Mouse (Mus musculus) myocyte (in vitro differentiated cells): ENCODE measurements at regions not wholly inside any gene's neighbourhood (a gene's known extent, or its start where the extent isn't known, plus 50 kb on each side); places are given as distances from the start of the nearest gene placed in this dataset.

Source experiments
- CEBPB ChIP-seq: IDR thresholded peaks from 2 replicates; pipeline ENCODE4 v1.6.1; 2011; ENCODE audit warnings: mild to moderate bottlenecking, moderate library complexity; ENCODE audit not compliant: poor library complexity, insufficient read depth, severe bottlenecking
- E2F4 ChIP-seq: IDR thresholded peaks from one replicate; pipeline ENCODE4 v1.6.1; 2011; ENCODE audit warnings: mild to moderate bottlenecking, control low read depth, moderate library complexity; ENCODE audit not compliant: insufficient read depth
- MAX ChIP-seq: IDR thresholded peaks from one replicate; pipeline ENCODE4 v1.6.1; 2011; ENCODE audit warnings: low read depth, mild to moderate bottlenecking, control low read depth
- MYOG ChIP-seq, 3 experiments: IDR thresholded peaks; one replicate each; pipeline ENCODE4 v1.6.1; 2011; ENCODE audit warnings: control low read depth in 2 of 3, low read depth in 2 of 3, mild to moderate bottlenecking in 2 of 3; ENCODE audit not compliant: insufficient read length in 2 of 3, control insufficient read depth in 1 of 3, insufficient read depth in 1 of 3
- POLR2A ChIP-seq: IDR thresholded peaks from one replicate; pipeline ENCODE4 v1.6.1; 2011; ENCODE audit warnings: low read depth, mild to moderate bottlenecking, control low read depth, moderate library complexity; ENCODE audit not compliant: insufficient read length
- POLR2AphosphoS2 ChIP-seq: IDR thresholded peaks from one replicate; pipeline ENCODE4 v1.6.1; 2011; ENCODE audit warnings: low read depth, control low read depth; ENCODE audit not compliant: insufficient read length
- REST ChIP-seq: IDR thresholded peaks from one replicate; pipeline ENCODE4 v1.6.1; 2011; ENCODE audit warnings: mild to moderate bottlenecking, control low read depth, moderate library complexity; ENCODE audit not compliant: insufficient read depth, insufficient read length
- SRF ChIP-seq: IDR thresholded peaks from one replicate; pipeline ENCODE4 v1.6.1; 2011; ENCODE audit warnings: low read depth; ENCODE audit not compliant: control insufficient read depth, insufficient read length
- TCF12 ChIP-seq: IDR thresholded peaks from one replicate; pipeline ENCODE4 v1.6.1; 2011; ENCODE audit warnings: mild to moderate bottlenecking, control low read depth; ENCODE audit not compliant: poor library complexity, insufficient read depth, severe bottlenecking
- USF1 ChIP-seq: IDR thresholded peaks from one replicate; pipeline ENCODE4 v1.6.1; 2011; ENCODE audit warnings: low read depth, mild to moderate bottlenecking, control low read depth, moderate library complexity

DNA sequence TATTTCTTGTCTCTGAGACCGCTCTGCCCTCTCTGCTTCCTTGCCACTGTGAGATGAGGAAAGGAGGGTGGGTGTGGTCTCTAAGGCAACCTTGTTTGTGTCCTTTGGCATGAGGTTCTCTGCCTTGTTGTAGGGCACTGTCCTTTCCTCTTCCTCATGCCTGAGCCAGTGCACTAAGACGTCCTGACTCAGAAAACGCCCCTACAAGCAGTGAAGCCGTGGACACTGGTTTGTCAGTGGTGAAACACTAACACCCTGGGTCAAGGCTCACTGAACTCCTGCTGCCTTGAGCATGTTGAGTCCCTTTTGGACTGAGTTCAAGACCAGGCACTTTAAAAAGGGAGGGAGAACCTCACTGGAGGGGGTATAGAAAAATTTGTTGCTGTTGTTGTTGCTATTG, 111.1 kb upstream of the Arhgap5 start:
- TF ChIP-seq USF1 (no peak), TCF12 (no peak), POLR2A (no peak), MYOG (IDR thresholded peaks at IDR 0.05; ENCODE audit: control insufficient read depth in 1 of 3, insufficient read depth in 1 of 3, insufficient read length in 2 of 3, low read depth in 2 of 3) (no peak), CEBPB (no peak), MAX (no peak), SRF (no peak), REST (no peak), POLR2AphosphoS2 (no peak), E2F4 (no peak)
